Mouse (Mus musculus): ENCODE data around the gene Trmt10c. TPM values are rescaled to one million over a fixed set of nuclear protein-coding genes. Genes with fewer than 3 reads are reported as not detected.

Trmt10c gene
- polyA plus RNA-seq (2012; rRNA removed): 1.6 and 1.7 TPM in 2 replicates

DNA sequence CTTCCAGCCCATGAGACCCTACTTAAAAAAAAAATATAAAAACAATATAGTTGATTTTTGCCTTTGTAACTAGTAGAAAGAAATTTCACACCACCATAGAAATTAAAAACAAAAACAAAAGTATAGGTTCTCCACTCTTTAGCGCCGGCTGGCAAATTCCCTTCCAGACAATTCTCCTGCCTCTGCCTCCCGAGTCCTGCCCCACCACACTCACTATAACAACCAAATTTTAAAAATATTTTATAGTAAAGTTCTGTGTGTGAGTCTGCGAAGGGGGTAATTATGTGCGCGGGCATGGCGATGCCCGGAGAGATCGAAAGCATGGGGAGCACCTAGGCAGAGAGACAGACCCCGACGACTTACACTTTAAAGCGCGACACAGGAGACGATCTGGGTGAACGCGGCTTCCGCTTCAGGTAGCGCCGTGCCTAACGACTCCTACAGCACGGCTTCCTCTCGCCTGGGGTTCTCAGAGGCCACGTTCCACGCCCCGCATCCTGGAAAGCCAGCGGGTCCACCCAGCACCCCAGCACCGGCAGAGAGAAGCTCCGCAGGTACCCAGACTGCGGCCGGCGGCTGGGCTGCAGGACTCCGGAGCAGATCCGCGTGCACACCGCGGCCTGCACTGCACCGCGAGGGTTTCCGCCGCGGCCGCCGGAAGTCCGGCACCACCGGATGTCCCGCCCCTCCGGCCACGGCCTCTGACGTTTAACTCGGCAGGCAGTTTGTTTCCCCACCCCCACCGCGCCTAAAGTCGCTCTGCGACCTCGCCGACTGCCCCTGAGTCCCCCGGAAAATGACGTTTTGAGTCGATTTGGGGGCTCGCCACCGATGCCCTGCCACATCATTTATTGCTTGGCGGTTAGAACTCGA, at the start of gene Trmt10c:
Gene Trmt10c, minus strand, starts transcription at position 682 of the 873 bp plus-strand sequence.
- Histone ChIP-seq H3K4me1 (ENCODE audit: control insufficient read depth, insufficient read depth, insufficient read length, low read length) (peaks cover 3% of the 10 kb centered on the region; the same call in 1 of the 2 replicates), H3K27ac (ENCODE audit: insufficient read depth, low read depth, low read length) (peak within 1 kb of the TSS; percentile 88), H3K4me3 (ENCODE audit: low read depth, low read length) (peak within 1 kb of the TSS; percentile 87), H3K36me3 (ENCODE audit: control insufficient read depth, insufficient read depth, low read length) (peaks cover 10% of the 10 kb centered on the region), H3K27me3 (ENCODE audit: control insufficient read depth, insufficient read depth, low read length) (no peaks in the 10 kb centered on the region)
- TF ChIP-seq CTCF (IDR thresholded peaks at IDR 0.05; ENCODE audit: extremely low read depth, insufficient read length, insufficient replicate concordance, low read depth, low read length) (0 out of 2 replicates have a peak, but pooled peaks have one; percentile 3), POLR2A (IDR thresholded peaks at IDR 0.05; ENCODE audit: low read depth, low read length) (peak; percentile 64)
- WGBS: under 1% methylated on average over 63 of the region's 63 CpGs

DNA sequence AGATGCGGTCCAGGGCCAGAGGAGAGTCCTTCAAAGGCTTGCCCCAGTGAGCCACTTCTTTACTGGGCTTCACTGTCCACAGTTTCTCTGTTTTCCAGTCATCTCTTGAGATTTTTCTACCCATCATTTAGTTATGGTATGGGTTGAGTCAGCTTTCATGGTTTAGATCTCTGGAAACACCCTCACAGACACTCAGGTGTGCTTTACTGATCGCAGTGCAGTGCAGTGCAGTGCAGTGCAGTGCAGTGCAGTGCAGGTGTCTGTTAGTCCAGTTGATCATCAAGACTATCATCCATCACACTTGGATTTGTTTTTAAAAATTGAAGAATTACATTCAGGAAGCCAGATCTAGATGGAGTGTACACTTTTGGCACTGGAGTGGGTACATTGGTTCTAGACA, 48.7 kb upstream of the Trmt10c start:
- no peaks in the 10 kb centered on the region for H3K27me3 ChIP-seq (ENCODE audit: control insufficient read depth, insufficient read depth, low read length)
- no peaks in the 10 kb centered on the region for H3K4me1 ChIP-seq (ENCODE audit: control insufficient read depth, insufficient read depth, insufficient read length, low read length)
- TF ChIP-seq POLR2A (IDR thresholded peaks at IDR 0.05; ENCODE audit: low read depth, low read length): no peak
- TF ChIP-seq CTCF (IDR thresholded peaks at IDR 0.05; ENCODE audit: extremely low read depth, insufficient read length, insufficient replicate concordance, low read depth, low read length): no peak
- WGBS: 93% methylated on average over 2 of the region's 2 CpGs
- H3K4me3 ChIP-seq (ENCODE audit: low read depth, low read length): no peak overlapping the region
- no peak overlapping the region for H3K27ac ChIP-seq (ENCODE audit: insufficient read depth, low read depth, low read length)
- H3K36me3 ChIP-seq (ENCODE audit: control insufficient read depth, insufficient read depth, low read length): peaks cover 6% of the 10 kb centered on the region

DNA sequence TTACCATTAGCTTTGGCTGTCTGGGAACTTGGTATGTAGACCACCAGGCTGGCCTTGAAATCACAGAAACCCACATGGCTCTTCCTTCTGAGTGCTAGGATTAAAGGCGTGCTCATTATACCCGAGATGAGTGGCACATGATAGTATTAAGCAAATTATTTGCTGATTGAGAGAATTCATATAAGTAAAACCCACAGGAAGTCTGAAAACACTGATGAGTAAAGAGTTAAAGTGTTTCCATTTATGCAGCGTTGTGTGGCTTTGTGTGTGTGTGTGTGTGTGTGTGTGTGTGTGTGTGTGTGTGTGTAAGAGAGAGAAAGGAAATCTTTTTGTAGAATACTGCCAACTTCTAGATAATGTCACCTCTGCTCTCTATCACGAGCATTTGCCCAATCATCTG, 44.1 kb upstream of the Trmt10c start:
- TF ChIP-seq POLR2A (IDR thresholded peaks at IDR 0.05; ENCODE audit: low read depth, low read length): no peak
- TF ChIP-seq CTCF (IDR thresholded peaks at IDR 0.05; ENCODE audit: extremely low read depth, insufficient read length, insufficient replicate concordance, low read depth, low read length): no peak
- WGBS: 73% methylated on average over 4 of the region's 4 CpGs
- Histone ChIP-seq H3K27me3 (ENCODE audit: control insufficient read depth, insufficient read depth, low read length) (no peaks in the 10 kb centered on the region), H3K36me3 (ENCODE audit: control insufficient read depth, insufficient read depth, low read length) (peaks cover 4% of the 10 kb centered on the region), H3K4me1 (ENCODE audit: control insufficient read depth, insufficient read depth, insufficient read length, low read length) (no peaks in the 10 kb centered on the region), H3K27ac (ENCODE audit: insufficient read depth, low read depth, low read length) (no peak overlapping the region), H3K4me3 (ENCODE audit: low read depth, low read length) (no peak overlapping the region)

DNA sequence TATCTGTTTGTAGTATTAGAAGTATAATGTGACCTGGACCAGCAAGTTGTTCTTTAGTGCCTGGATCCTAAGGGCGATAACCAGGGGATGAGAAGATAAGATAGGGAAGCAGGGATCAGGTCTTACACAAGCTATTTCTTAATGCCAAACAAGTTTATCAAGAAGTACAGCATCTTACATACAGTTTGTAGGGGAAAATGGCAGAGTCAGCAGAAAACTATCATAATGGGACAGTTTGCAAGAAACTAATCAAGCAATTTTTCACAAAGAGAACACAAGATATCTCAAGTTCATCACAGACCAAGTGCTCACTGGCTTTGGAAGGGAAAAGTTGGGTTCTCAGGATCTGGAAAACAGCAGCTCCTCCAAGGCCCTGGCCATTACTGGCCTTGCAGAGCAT, 41.8 kb upstream of the Trmt10c start:
- WGBS: 69% methylated on average over 1 of the region's 1 CpGs
- no peak overlapping the region for H3K4me3 ChIP-seq (ENCODE audit: low read depth, low read length)
- peaks cover 2% of the 10 kb centered on the region for H3K36me3 ChIP-seq (ENCODE audit: control insufficient read depth, insufficient read depth, low read length)
- H3K4me1 ChIP-seq (ENCODE audit: control insufficient read depth, insufficient read depth, insufficient read length, low read length): no peaks in the 10 kb centered on the region; the same call in 1 of the 2 replicates
- no peak overlapping the region for H3K27ac ChIP-seq (ENCODE audit: insufficient read depth, low read depth, low read length)
- no peaks in the 10 kb centered on the region for H3K27me3 ChIP-seq (ENCODE audit: control insufficient read depth, insufficient read depth, low read length)
- TF ChIP-seq CTCF (IDR thresholded peaks at IDR 0.05; ENCODE audit: extremely low read depth, insufficient read length, insufficient replicate concordance, low read depth, low read length): no peak
- no peak for TF ChIP-seq POLR2A (IDR thresholded peaks at IDR 0.05; ENCODE audit: low read depth, low read length)

DNA sequence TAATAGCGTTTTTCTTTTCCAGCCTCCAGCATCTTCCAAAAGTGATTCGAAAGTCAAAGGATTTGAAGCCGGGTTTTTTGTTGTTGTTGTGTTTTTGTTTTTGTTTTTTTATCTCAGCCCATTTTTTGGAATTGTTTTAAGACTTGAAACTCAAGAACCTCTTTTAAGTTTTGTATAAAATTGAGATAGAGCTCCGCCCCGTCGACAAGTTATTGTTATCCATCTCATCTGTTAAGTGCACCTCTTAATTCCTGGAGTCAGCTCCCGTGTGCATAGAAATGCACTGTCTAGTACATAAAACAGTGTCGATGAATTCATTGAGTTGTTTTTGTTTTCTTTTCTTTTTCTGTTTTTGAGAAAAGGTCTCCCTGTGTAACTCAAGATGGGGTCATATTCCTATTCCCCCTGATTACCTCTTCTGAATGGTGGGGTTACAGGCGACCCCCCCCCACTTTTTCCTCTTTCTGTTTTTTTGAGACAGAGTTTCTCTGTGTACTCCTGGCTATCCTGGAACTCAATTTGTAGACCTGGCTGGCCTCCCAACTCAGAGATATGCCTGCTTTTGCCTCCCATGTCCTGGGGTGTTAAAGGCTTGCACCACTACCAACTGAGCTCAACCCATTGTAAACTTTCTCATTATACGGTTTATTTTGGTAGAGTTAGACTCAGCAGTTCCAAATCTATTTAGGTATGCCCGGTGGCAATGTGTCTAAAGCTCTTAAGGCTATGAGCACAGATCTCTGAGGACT, 38.7 kb upstream of the Trmt10c start:
- H3K4me1 ChIP-seq (ENCODE audit: control insufficient read depth, insufficient read depth, insufficient read length, low read length): no peaks in the 10 kb centered on the region; the same call in 1 of the 2 replicates
- H3K27ac ChIP-seq (ENCODE audit: insufficient read depth, low read depth, low read length): peak overlapping the region; percentile 75
- no peaks in the 10 kb centered on the region for H3K27me3 ChIP-seq (ENCODE audit: control insufficient read depth, insufficient read depth, low read length)
- no peaks in the 10 kb centered on the region for H3K36me3 ChIP-seq (ENCODE audit: control insufficient read depth, insufficient read depth, low read length)
- H3K4me3 ChIP-seq (ENCODE audit: low read depth, low read length): peak overlapping the region; percentile 97
- 9% methylated on average over 11 of the region's 11 CpGs for WGBS
- TF ChIP-seq CTCF (IDR thresholded peaks at IDR 0.05; ENCODE audit: extremely low read depth, insufficient read length, insufficient replicate concordance, low read depth, low read length) (no peak), POLR2A (IDR thresholded peaks at IDR 0.05; ENCODE audit: low read depth, low read length) (no peak)

DNA sequence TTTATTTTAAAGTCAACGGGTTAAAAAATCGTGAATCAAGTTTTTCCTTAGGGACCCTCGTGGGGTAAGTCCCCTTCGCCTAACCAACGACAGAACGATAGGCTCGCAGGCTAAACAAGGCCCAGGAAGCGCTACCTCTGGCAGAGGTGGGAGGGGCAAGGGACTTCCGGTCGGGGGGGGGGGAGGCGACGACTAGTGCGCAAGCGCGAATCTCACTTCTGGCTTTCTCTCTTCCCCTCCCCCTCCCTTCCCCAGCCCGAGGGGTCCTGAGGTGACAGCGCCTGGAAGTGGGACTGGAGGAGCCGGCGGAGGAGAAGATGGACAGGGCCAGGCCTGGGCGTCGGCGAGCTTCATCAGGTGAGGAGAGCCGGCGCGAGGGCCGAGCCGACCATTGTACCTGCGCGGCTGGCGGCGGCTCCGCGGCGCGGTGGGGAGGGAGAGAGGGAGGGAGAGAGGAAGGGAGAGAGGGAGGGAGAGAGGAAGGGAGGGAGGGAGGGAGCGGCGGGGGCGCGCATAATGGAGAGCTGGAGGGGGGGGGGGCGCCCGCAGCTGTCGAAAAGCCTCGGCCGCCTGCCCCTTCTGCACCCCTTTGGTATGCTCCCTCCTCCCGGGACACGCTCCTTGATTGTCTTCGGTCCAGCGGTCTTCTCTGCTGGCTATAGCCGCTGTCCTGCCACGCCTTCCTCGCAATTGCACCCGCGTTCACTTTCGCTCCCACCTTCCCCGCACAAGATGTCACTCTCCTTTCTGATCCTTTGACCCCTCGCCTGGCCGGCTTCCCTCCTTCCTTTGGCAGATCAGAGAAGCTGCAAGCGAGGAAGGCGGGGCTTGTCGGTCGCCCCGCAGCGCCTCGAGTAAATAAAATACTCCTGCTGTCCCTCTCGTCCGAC, 37.8 kb upstream of the Trmt10c start:
- 1% methylated on average over 51 of the region's 66 CpGs for whole genome bisulfite sequencing
- H3K36me3 ChIP-seq (ENCODE audit: control insufficient read depth, insufficient read depth, low read length): no peaks in the 10 kb centered on the region
- no peaks in the 10 kb centered on the region for H3K27me3 ChIP-seq (ENCODE audit: control insufficient read depth, insufficient read depth, low read length)
- H3K4me3 ChIP-seq (ENCODE audit: low read depth, low read length): peak overlapping the region; percentile 97
- peak overlapping the region; percentile 82 for H3K27ac ChIP-seq (ENCODE audit: insufficient read depth, low read depth, low read length)
- TF ChIP-seq CTCF (IDR thresholded peaks at IDR 0.05; ENCODE audit: extremely low read depth, insufficient read length, insufficient replicate concordance, low read depth, low read length) (no peak), POLR2A (IDR thresholded peaks at IDR 0.05; ENCODE audit: low read depth, low read length) (peak; percentile 44)
- H3K4me1 ChIP-seq (ENCODE audit: control insufficient read depth, insufficient read depth, insufficient read length, low read length): no peaks in the 10 kb centered on the region; the same call in 1 of the 2 replicates

Data from small intestine, adult 2 months (tissue).